28 mouse cellular contexts compared by ENCODE assay signal in the genomic region with DNA sequence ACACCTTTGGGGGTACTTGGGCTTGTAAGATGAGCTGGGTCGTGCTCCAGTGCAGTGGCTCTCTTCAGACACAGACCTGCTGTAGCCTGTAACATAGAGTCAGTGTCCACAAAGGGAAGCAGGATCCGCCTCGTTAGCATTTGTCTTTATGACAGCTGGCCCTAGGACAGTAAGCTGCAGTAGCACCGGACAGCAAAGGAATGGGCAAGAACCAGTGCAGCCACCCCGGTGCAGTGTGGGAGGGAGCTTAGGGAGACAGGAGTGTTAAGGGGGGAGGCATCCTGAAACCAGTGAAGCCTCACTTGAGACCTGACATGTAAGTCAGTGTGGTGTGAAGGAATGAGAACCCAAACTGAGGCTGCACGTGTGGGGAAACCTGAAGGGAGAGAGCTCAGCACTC. TPM values are rescaled to one million over a fixed set of nuclear protein-coding genes. Genes with fewer than 3 reads are reported as not detected.
DNase-seq lines count a peak whose midpoint lies in the region; ATAC-seq and TF ChIP-seq lines count a peak whose summit lies in the region.
"Had no signal": no experiment of that assay in that cellular context is flagged by ENCODE, and none has a peak within 500 bp of the region (broad histone marks: within the 10 kb centered on the region; RNA-seq: fewer than 3 reads in every experiment).

No protein-coding gene starts in this region.

- WGBS in kidney, embryonic 14.5 days, result 50% methylated on average over 6 of the region's 6 CpGs
- 88% methylated on average over 6 of the region's 6 CpGs for WGBS in midbrain, embryonic 11.5 days
- 85% methylated on average over 6 of the region's 6 CpGs for WGBS in midbrain, embryonic 10.5 days
- 84% methylated on average over 6 of the region's 6 CpGs for WGBS in midbrain, postnatal 0 days

- no peak overlapping the region for H3K27ac ChIP-seq in kidney, embryonic 14.5 days (ENCODE audit: low read depth, low read length)
- H3K27ac ChIP-seq in midbrain, embryonic 11.5 days (ENCODE audit: low read depth, low read length), result no peak overlapping the region
- no peak overlapping the region for H3K27ac ChIP-seq in midbrain, embryonic 10.5 days (replicated peaks)
- H3K27ac ChIP-seq in midbrain, postnatal 0 days (ENCODE audit: low read depth, low read length), result no peak overlapping the region
- H3K27ac ChIP-seq: embryonic facial prominence, embryonic 13.5 days; forebrain, embryonic 10.5 days; liver, embryonic 12.5 days; stomach, embryonic 15.5 days had no signal

- H3K4me2 ChIP-seq in kidney, embryonic 14.5 days (replicated peaks; ENCODE audit: low read depth, low read length), result no peak overlapping the region
- H3K4me2 ChIP-seq in midbrain, embryonic 11.5 days, result no peak overlapping the region
- H3K4me2 ChIP-seq in midbrain, postnatal 0 days (ENCODE audit: low read depth, low read length, poor library complexity, severe bottlenecking), result no peak overlapping the region
- H3K4me2 ChIP-seq: embryonic facial prominence, embryonic 13.5 days; heart, embryonic 11.5 days; liver, embryonic 12.5 days; stomach, embryonic 15.5 days had no signal

- DNase-seq in frontal cortex, postnatal 10 days (ENCODE audit: low spot score in 2 of 2), result no peak
- DNase-seq in kidney, postnatal 14 days, result no peak
- peak; percentile 57 for DNase-seq in midbrain, embryonic 11.5 days (ENCODE audit: low spot score, missing footprints)
- no peak for DNase-seq in midbrain, embryonic 10.5 days (ENCODE audit: low spot score)
- no peak for DNase-seq in midbrain, postnatal 0 days (ENCODE audit: low spot score)
- DNase-seq in embryo, embryonic 10.5 days (ENCODE audit: low spot score), result no peak
- DNase-seq: cerebellum, adult 8-10 months; cerebellum, postnatal 25 days; gastrocnemius, postnatal 14 days; heart, postnatal 4 days; layer of hippocampus, postnatal 36 days; left cerebral cortex, postnatal 4 days; liver, postnatal 0 days; lung, postnatal 36 days; right cerebral cortex, postnatal 25 days; thymus, adult 18-20 months; thymus, postnatal 25 days had no signal

- H3K4me3 ChIP-seq in kidney, embryonic 14.5 days (ENCODE audit: low read length), result no peak overlapping the region
- H3K4me3 ChIP-seq in midbrain, embryonic 11.5 days (ENCODE audit: low read depth, low read length), result no peak overlapping the region
- no peak overlapping the region for H3K4me3 ChIP-seq in midbrain, embryonic 10.5 days
- no peak overlapping the region for H3K4me3 ChIP-seq in midbrain, postnatal 0 days (ENCODE audit: low read depth, low read length)
- H3K4me3 ChIP-seq: embryonic facial prominence, embryonic 13.5 days; forebrain, embryonic 10.5 days; liver, embryonic 12.5 days; stomach, embryonic 15.5 days had no signal

- no peaks in the 10 kb centered on the region for H3K36me3 ChIP-seq in kidney, embryonic 14.5 days (ENCODE audit: control insufficient read depth, insufficient read depth, low read length)
- no peaks in the 10 kb centered on the region for H3K36me3 ChIP-seq in midbrain, embryonic 11.5 days (ENCODE audit: control insufficient read depth, insufficient read depth, low read length)
- H3K36me3 ChIP-seq in midbrain, embryonic 10.5 days, result no peaks in the 10 kb centered on the region
- peaks cover 23% of the 10 kb centered on the region; the same call in 1 of the 2 replicates for H3K36me3 ChIP-seq in midbrain, postnatal 0 days (ENCODE audit: insufficient read depth, low read length)
- H3K36me3 ChIP-seq: forebrain, embryonic 10.5 days; liver, embryonic 12.5 days; stomach, embryonic 15.5 days had no signal

- H3K9ac ChIP-seq in kidney, embryonic 14.5 days (ENCODE audit: low read depth, low read length), result no peak overlapping the region
- no peak overlapping the region for H3K9ac ChIP-seq in midbrain, embryonic 11.5 days (ENCODE audit: low read length)
- H3K9ac ChIP-seq in midbrain, postnatal 0 days (replicated peaks; ENCODE audit: low read length, poor library complexity, severe bottlenecking), result no peak overlapping the region
- H3K9ac ChIP-seq: embryonic facial prominence, embryonic 13.5 days; liver, embryonic 12.5 days; liver, postnatal 0 days; stomach, embryonic 15.5 days had no signal

- peak; percentile 38 for ATAC-seq in frontal cortex, adult (ENCODE audit: low TSS enrichment)
- peak; percentile 85 for ATAC-seq in kidney, embryonic 14.5 days (ENCODE audit: low FRiP score, low TSS enrichment)
- ATAC-seq in midbrain, embryonic 11.5 days (ENCODE audit: low FRiP score), result no peak
- ATAC-seq in midbrain, postnatal 0 days (ENCODE audit: low FRiP score), result peak; percentile 32; the same call in 1 of the 2 replicates
- ATAC-seq: forebrain, embryonic 16.5 days; intestine, postnatal 0 days; liver, embryonic 12.5 days; liver, postnatal 0 days; Patski had no signal

- H3K9me3 ChIP-seq in kidney, embryonic 14.5 days (ENCODE audit: control insufficient read depth, low read length), result no peaks in the 10 kb centered on the region
- no peaks in the 10 kb centered on the region for H3K9me3 ChIP-seq in midbrain, embryonic 11.5 days (ENCODE audit: control insufficient read depth, low read length)
- no peaks in the 10 kb centered on the region for H3K9me3 ChIP-seq in midbrain, embryonic 10.5 days (replicated peaks)
- H3K9me3 ChIP-seq in midbrain, postnatal 0 days (ENCODE audit: low read length), result no peaks in the 10 kb centered on the region
- H3K9me3 ChIP-seq: embryonic facial prominence, embryonic 13.5 days; forebrain, embryonic 10.5 days; liver, embryonic 12.5 days; stomach, embryonic 15.5 days had no signal

- no peaks in the 10 kb centered on the region; the same call in 1 of the 2 replicates for H3K4me1 ChIP-seq in kidney, embryonic 14.5 days (ENCODE audit: control insufficient read depth, insufficient read depth, low read length)
- no peaks in the 10 kb centered on the region for H3K4me1 ChIP-seq in midbrain, embryonic 11.5 days (ENCODE audit: control insufficient read depth, insufficient read depth, low read length)
- H3K4me1 ChIP-seq in midbrain, embryonic 10.5 days, result no peaks in the 10 kb centered on the region
- H3K4me1 ChIP-seq in midbrain, postnatal 0 days (ENCODE audit: insufficient read depth, low read length), result no peaks in the 10 kb centered on the region
- H3K4me1 ChIP-seq: embryonic facial prominence, embryonic 13.5 days; forebrain, embryonic 10.5 days; liver, embryonic 12.5 days; stomach, embryonic 15.5 days had no signal

- H3K27me3 ChIP-seq in kidney, embryonic 14.5 days (ENCODE audit: control insufficient read depth, insufficient read depth, low read length), result no peaks in the 10 kb centered on the region
- H3K27me3 ChIP-seq in midbrain, embryonic 11.5 days (ENCODE audit: control insufficient read depth, insufficient read depth, low read length), result no peaks in the 10 kb centered on the region
- H3K27me3 ChIP-seq in midbrain, embryonic 10.5 days (ENCODE audit: low read depth, poor library complexity, severe bottlenecking), result no peaks in the 10 kb centered on the region
- H3K27me3 ChIP-seq in midbrain, postnatal 0 days (ENCODE audit: insufficient read depth, low read length), result no peaks in the 10 kb centered on the region
- H3K27me3 ChIP-seq: embryonic facial prominence, embryonic 13.5 days; liver, embryonic 12.5 days; Patski; stomach, embryonic 15.5 days had no signal

- TF ChIP-seq CTCF in midbrain, postnatal 0 days (IDR thresholded peaks at IDR 0.05), result no peak

RNA-seq across cellular contexts. Expression of a gene that starts 36.7 kb away (rescaled TPM):
- 0.19 and 0.27 TPM in 2 replicates for polyA plus RNA-seq in kidney, embryonic 14.5 days (2014; fragmentation: Nextera tagmentation; extraction: Ambion mirVana)
- polyA plus RNA-seq in midbrain, embryonic 11.5 days (2014; fragmentation: Nextera tagmentation; extraction: Ambion mirVana), result 0.03 and 0.04 TPM in 2 replicates
- 0.04 TPM in 1 of 2 replicates, not detected in the other for polyA plus RNA-seq in midbrain, embryonic 10.5 days (2016; fragmentation: Nextera tagmentation; extraction: Ambion mirVana)
- 0.19 and 0.44 TPM in 2 replicates for total RNA-seq in midbrain, postnatal 0 days (2014; rRNA removed)
- 0.02 and 0.05 TPM in 2 replicates for polyA plus RNA-seq in midbrain, postnatal 0 days (2015; fragmentation: Nextera tagmentation; extraction: Ambion mirVana)
- total RNA-seq: MEL had no signal
- polyA plus RNA-seq: forebrain, embryonic 10.5 days; liver, embryonic 12.5 days had no signal

RNA-seq across cellular contexts. Expression of a gene that starts 52.5 kb away (rescaled TPM):
- 16.3 and 22.5 TPM in 2 replicates for polyA plus RNA-seq in kidney, embryonic 14.5 days (2014; fragmentation: Nextera tagmentation; extraction: Ambion mirVana)
- polyA plus RNA-seq in midbrain, embryonic 11.5 days (2014; fragmentation: Nextera tagmentation; extraction: Ambion mirVana), result 15.6 and 16.2 TPM in 2 replicates
- 16.2 and 17.0 TPM in 2 replicates for polyA plus RNA-seq in midbrain, embryonic 10.5 days (2016; fragmentation: Nextera tagmentation; extraction: Ambion mirVana)
- 23.5 and 24.2 TPM in 2 replicates for total RNA-seq in midbrain, postnatal 0 days (2014; rRNA removed)
- polyA plus RNA-seq in midbrain, postnatal 0 days (2015; fragmentation: Nextera tagmentation; extraction: Ambion mirVana), result 29.3 and 30.6 TPM in 2 replicates
- total RNA-seq: MEL had no signal
